Mouse (Mus musculus) limb, embryonic 12.5 days (tissue): ENCODE results near the gene Tigd3. TPM values are rescaled to one million over a fixed set of nuclear protein-coding genes. Genes with fewer than 3 reads are reported as not detected.

ENCODE experiments used
- ATAC-seq: fragments of 200-750 bp; cut with Nextera tagmentation; 2 replicates; pipeline ENCODE4 v1.8.0; 2017; ENCODE audit warnings: low read depth, moderate TSS enrichment; ENCODE audit not compliant: insufficient number of reproducible peaks, insufficient read depth, low FRiP score, low TSS enrichment
- H3K27ac ChIP-seq: fragments of 300-500 bp; sonication (generic); 2 replicates; pipeline ENCODE4 v1.5.1; 2016; ENCODE audit warnings: mild to moderate bottlenecking, moderate library complexity
- H3K27me3 ChIP-seq: fragments of 300-500 bp; sonication (generic); 2 replicates; pipeline ENCODE4 v1.6.1; 2016; ENCODE audit warnings: mild to moderate bottlenecking, moderate library complexity
- H3K36me3 ChIP-seq: fragments of 300-500 bp; sonication (generic); 2 replicates; pipeline ENCODE4 v1.6.1; 2016; ENCODE audit warnings: mild to moderate bottlenecking, moderate library complexity
- H3K4me1 ChIP-seq: fragments of 300-500 bp; sonication (generic); replicated peaks from 2 replicates; pipeline ENCODE4 v1.6.1; 2016
- H3K4me2 ChIP-seq: fragments of 300-500 bp; sonication (generic); 2 replicates; pipeline ENCODE4 v1.6.1; 2016; ENCODE audit warnings: mild to moderate bottlenecking, moderate library complexity
- H3K4me3 ChIP-seq: fragments of 300-500 bp; sonication (generic); replicated peaks from 2 replicates; pipeline ENCODE4 v1.5.1; 2016; ENCODE audit warnings: mild to moderate bottlenecking
- H3K9ac ChIP-seq: fragments of 300-500 bp; sonication (generic); replicated peaks from 2 replicates; pipeline ENCODE4 v1.6.1; 2016; ENCODE audit warnings: mild to moderate bottlenecking, moderate library complexity
- H3K9me3 ChIP-seq: fragments of 300-500 bp; sonication (generic); 2 replicates; pipeline ENCODE4 v1.6.1; 2016; ENCODE audit warnings: mild to moderate bottlenecking, moderate library complexity
- WGBS: fragments of 180-500 bp; shearing (Covaris S2); methylation state at CpG from one replicate; pipeline ENCODE4 v1.1.7; 2016; 5-methylcytosine and 5-hydroxymethylcytosine counted together
- polyA plus RNA-seq: library from polyadenylated mRNA; unstranded; fragments of >200 nt; fragmentation: Nextera tagmentation; extraction: Ambion mirVana; gene quantifications from 2 replicates; pipeline ENCODE4 v1.2.1, GENCODE M21; 2016

Tigd3 gene
- polyA plus RNA-seq, 1 experiment from 2014 or later = 6.6 TPM

- ATAC-seq = no peak
- Histone ChIP-seq H3K4me1 (peaks cover 29% of the 10 kb centered on the region), H3K27me3 (no peaks in the 10 kb centered on the region), H3K9ac (no peak overlapping the region), H3K4me2 (no peak overlapping the region), H3K9me3 (peaks cover 3% of the 10 kb centered on the region; the same call in 1 of the 2 replicates), H3K27ac (peak overlapping the region; percentile 4; the same call in 1 of the 2 replicates), H3K4me3 (no peak overlapping the region), H3K36me3 (peaks cover 60% of the 10 kb centered on the region)
- 90% methylated on average over 12 of the region's 12 CpGs for WGBS
Measured at GRCm38 (mm10) chr19:5852035-5852722, 41.8 kb downstream of the Tigd3 start.

DNA sequence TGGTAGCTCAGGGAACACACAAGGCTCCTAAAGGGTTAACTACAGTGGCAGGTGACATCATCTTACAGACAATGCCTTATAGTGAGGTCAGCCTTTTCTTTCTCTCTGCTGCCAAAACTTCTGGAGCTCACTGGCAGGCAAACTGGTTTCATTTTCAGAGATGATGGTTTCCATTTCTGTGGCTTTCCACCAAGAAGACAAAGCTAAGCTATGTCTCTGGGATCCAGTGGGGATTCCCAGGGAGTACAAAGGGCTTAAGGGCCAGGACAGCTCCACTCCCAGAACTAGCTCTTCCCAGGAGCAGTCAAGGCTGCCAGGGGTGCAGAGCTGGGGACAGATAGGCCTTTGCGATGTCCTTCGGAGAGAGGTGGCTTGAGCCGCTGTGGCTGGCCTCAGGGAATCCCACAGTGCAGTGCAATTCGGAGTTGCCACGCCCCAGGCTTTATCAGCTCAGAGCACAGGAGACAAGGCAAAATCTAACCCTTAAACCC lies 42.4 kb downstream of the Tigd3 start:
- Histone ChIP-seq H3K9me3 (peaks cover 3% of the 10 kb centered on the region; the same call in 1 of the 2 replicates), H3K4me3 (no peak overlapping the region), H3K4me1 (peaks cover 36% of the 10 kb centered on the region), H3K36me3 (peaks cover 53% of the 10 kb centered on the region), H3K9ac (no peak overlapping the region), H3K27me3 (no peaks in the 10 kb centered on the region), H3K27ac (0 out of 2 replicates have a peak overlapping the region, but pooled peaks have one; percentile 4), H3K4me2 (no peak overlapping the region)
- ATAC-seq = no peak
- 75% methylated on average over 5 of the region's 5 CpGs for WGBS

DNA sequence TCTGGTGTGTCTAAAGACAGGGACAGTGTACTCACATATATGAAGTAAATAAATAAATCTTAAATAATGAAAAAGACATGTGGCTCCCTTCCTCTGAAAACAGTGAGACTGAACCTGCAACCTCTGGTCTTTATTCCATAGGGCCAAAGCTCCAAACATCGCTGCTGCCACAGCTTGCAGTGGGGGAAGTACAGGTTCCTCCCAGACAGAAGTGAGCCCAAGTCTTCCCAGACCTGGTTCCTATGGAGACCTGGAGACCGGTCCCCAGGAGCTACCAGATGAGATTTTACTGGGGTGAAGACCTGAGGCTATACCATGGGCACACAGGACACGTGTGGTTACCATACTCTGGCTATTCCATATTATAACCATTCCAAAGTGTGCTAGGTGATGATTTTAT lies 43.1 kb downstream of the Tigd3 start:
- Histone ChIP-seq H3K27me3 (no peaks in the 10 kb centered on the region), H3K9me3 (peaks cover 3% of the 10 kb centered on the region; the same call in 1 of the 2 replicates)
- no peak for ATAC-seq

DNA sequence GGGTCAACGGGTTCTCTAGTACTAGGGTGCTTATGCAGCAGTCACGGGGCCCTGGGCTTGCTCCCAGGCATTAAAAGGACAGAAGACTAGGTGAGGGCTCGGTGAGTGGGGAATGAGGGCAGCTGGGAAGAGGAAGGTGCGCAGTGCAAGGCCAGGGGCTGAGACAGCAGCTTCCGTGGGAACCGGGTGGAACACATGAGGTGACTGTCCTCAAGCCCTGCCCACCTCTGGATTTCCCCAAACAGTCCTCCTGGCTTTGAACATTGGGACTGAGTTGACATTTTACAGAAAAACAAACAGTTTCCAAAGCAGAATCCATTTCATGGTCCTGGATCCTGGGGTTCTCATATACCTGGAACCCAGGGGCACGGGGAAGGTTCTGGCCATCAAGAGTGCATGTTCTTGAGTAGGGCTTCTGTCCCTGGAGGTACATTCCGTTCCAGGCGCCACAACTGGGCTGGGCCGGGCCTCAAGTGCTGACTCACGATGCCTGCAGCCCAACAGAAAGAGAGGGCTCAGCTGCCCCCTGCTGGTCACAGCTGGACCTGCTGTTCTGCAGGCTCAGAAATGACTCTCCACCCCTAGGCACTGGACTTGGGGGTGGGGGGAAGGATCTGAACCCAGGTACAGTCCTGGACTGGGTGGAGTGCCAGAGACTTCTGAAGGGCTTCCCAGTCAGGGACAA lies 44.0 kb downstream of the Tigd3 start:
- H3K4me2 ChIP-seq = peak overlapping the region; percentile 21; the same call in 1 of the 2 replicates
- no peaks in the 10 kb centered on the region for H3K27me3 ChIP-seq
- no peak for ATAC-seq
- peaks cover 49% of the 10 kb centered on the region for H3K4me1 ChIP-seq
- H3K27ac ChIP-seq = peak overlapping the region; percentile 14; the same call in 1 of the 2 replicates
- peaks cover 38% of the 10 kb centered on the region for H3K36me3 ChIP-seq
- H3K9me3 ChIP-seq = peaks cover 3% of the 10 kb centered on the region; the same call in 1 of the 2 replicates
- no peak overlapping the region; the same call in 1 of the 2 replicates for H3K9ac ChIP-seq
- 33% methylated on average over 11 of the region's 11 CpGs for WGBS
- 0 out of 2 replicates have a peak overlapping the region, but pooled peaks have one; percentile 0 for H3K4me3 ChIP-seq

More for the DNA sequence above, 43.1 kb downstream of the Tigd3 start:
- no peak overlapping the region for H3K4me2 ChIP-seq
- no peak overlapping the region for H3K9ac ChIP-seq
- H3K4me3 ChIP-seq = no peak overlapping the region
- 84% methylated on average over 3 of the region's 3 CpGs for WGBS
- H3K4me1 ChIP-seq = peaks cover 43% of the 10 kb centered on the region
- no peak overlapping the region for H3K27ac ChIP-seq
- H3K36me3 ChIP-seq = peaks cover 47% of the 10 kb centered on the region

- Histone ChIP-seq H3K4me1 (peaks cover 59% of the 10 kb centered on the region), H3K9me3 (no peaks in the 10 kb centered on the region), H3K27me3 (no peaks in the 10 kb centered on the region), H3K36me3 (peaks cover 30% of the 10 kb centered on the region), H3K4me3 (0 out of 2 replicates have a peak overlapping the region, but pooled peaks have one; percentile 2), H3K27ac (peak overlapping the region; percentile 98), H3K9ac (peak overlapping the region; percentile 58; the same call in 1 of the 2 replicates), H3K4me2 (peak overlapping the region; percentile 33)
- WGBS = 26% methylated on average over 13 of the region's 13 CpGs
- ATAC-seq = no peak
Measured at GRCm38 (mm10) chr19:5848826-5849672, 44.9 kb downstream of the Tigd3 start.

DNA sequence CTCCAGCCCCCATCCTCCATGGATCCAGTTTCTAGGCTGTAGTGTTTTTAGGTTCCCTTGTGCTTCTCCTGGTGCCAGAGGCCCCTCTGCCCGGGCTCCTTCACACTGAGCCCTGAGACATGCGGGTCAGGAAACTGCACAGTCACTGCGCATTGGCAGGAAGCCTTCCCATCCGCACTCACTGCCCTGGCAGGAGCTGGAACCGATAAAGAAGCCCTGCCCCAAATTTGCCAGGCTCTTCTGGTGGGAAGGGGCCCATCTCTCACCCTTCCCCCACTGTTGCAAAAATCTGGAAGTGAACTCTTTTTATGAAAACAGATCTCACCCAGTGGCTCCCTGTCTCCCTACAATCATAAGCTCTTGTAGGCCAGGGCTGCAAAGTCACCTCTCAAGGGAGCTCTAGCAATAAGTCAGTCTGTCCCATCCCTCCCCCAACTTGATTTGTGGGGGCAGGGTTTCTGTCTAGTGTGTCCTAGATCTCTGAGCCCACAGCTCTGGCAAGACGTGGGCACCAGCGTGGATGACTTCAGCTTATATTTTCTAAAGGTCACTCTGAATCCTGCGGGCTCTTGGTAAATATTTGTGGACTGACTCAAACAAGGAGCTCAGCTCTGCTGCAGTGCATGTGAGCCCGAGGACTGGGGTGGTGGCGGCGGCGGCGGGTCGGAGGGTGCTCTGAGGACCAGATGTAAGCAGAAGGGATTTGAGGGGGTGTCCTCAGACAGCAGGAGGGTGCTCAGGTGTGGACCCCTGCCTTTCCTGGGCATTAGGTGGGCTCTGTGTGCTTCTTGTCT lies 45.7 kb downstream of the Tigd3 start:
- Histone ChIP-seq H3K4me3 (0 out of 2 replicates have a peak overlapping the region, but pooled peaks have one; percentile 2), H3K9me3 (no peaks in the 10 kb centered on the region), H3K4me1 (peaks cover 67% of the 10 kb centered on the region), H3K27ac (peak overlapping the region; percentile 98), H3K4me2 (peak overlapping the region; percentile 33), H3K27me3 (no peaks in the 10 kb centered on the region), H3K36me3 (peaks cover 24% of the 10 kb centered on the region), H3K9ac (peak overlapping the region; percentile 58)
- no peak for ATAC-seq
- 50% methylated on average over 14 of the region's 14 CpGs for WGBS

DNA sequence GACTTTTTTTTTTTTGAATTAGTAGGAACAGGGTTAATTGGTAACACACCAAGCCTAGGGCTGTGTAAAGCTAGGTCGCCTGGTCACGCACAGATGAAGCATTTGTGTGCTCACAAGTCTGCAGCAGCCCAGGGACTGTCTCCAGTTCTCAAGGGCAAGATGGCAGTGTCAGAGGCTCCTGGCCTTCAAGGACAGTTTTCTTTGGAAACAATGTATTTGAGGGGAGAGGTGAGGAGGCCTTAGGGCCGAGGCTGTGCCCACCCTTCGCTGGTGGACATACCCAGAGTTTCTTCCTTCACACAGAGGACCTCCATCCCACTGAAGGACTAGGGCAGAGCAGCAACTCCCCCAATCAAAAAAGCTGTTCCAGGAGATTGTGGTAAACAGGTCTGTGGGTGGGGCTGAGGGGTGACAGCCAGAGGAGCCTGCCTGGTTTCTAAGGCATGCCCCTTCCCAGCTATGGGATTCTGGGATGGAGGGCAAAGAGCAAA lies 46.6 kb downstream of the Tigd3 start:
- H3K9me3 ChIP-seq = no peaks in the 10 kb centered on the region
- no peaks in the 10 kb centered on the region for H3K27me3 ChIP-seq
- ATAC-seq = no peak
- H3K4me1 ChIP-seq = peaks cover 75% of the 10 kb centered on the region
- peaks cover 16% of the 10 kb centered on the region for H3K36me3 ChIP-seq
- 28% methylated on average over 4 of the region's 4 CpGs for WGBS
- H3K4me2 ChIP-seq = peak overlapping the region; percentile 69
- 0 out of 2 replicates have a peak overlapping the region, but pooled peaks have one; percentile 39 for H3K4me3 ChIP-seq
- peak overlapping the region; percentile 98 for H3K27ac ChIP-seq
- peak overlapping the region; percentile 58; the same call in 1 of the 2 replicates for H3K9ac ChIP-seq

GRCm38 (mm10) chr19:5846557-5847305 lies 47.2 kb downstream of the Tigd3 start:
- ATAC-seq = peak; percentile 66
- Histone ChIP-seq H3K4me1 (peaks cover 76% of the 10 kb centered on the region), H3K9ac (peak overlapping the region; percentile 58)

GRCm38 (mm10) chr19:5846154-5846553 lies 47.8 kb downstream of the Tigd3 start:
- Histone ChIP-seq H3K27ac (peak overlapping the region; percentile 98), H3K4me1 (peaks cover 81% of the 10 kb centered on the region), H3K27me3 (no peaks in the 10 kb centered on the region), H3K4me2 (peak overlapping the region; percentile 69), H3K9ac (peak overlapping the region; percentile 58), H3K4me3 (peak overlapping the region; percentile 39), H3K36me3 (peaks cover 4% of the 10 kb centered on the region), H3K9me3 (no peaks in the 10 kb centered on the region)
- peak; percentile 12 for ATAC-seq
- WGBS = 2% methylated on average over 7 of the region's 7 CpGs

More at GRCm38 (mm10) chr19:5846557-5847305, 47.2 kb downstream of the Tigd3 start:
- Histone ChIP-seq H3K9me3 (no peaks in the 10 kb centered on the region), H3K36me3 (peaks cover 9% of the 10 kb centered on the region), H3K27ac (peak overlapping the region; percentile 98), H3K4me2 (peak overlapping the region; percentile 69), H3K4me3 (peak overlapping the region; percentile 39), H3K27me3 (no peaks in the 10 kb centered on the region)
- 2% methylated on average over 16 of the region's 16 CpGs for WGBS
